ENCODE assay signal across 8 mouse cellular contexts in the genomic region with DNA sequence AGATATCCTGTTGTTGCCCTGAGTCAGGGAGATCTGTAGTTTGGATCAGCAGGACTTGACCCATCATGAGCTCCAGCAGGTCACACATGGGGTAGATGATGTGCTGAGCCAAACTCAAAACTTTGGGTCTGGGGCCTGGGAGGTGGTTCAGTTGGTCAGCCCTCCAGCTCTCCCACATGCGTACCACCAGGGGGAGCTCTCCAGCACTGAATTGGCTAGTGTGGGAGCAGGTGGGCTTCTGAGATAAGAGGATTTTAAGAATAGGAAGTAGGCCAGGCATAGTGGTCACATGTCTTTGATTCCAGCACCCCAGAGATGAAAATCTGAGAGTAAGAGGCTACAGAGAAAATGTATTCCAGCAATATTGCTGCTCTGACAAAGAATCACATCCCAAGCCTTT. TPM values are rescaled to one million over a fixed set of nuclear protein-coding genes. Genes with fewer than 3 reads are reported as not detected.
DNase-seq lines count a peak whose midpoint lies in the region; ATAC-seq and TF ChIP-seq lines count a peak whose summit lies in the region.

No protein-coding gene starts in this region.

- no peaks in the 10 kb centered on the region for H3K36me3 ChIP-seq in kidney, embryonic 14.5 days (ENCODE audit: control insufficient read depth, insufficient read depth, low read length)
- no peaks in the 10 kb centered on the region for H3K36me3 ChIP-seq in liver, adult 2 months (ENCODE audit: control insufficient read depth, insufficient read depth, low read length)

- H3K4me1 ChIP-seq in kidney, embryonic 14.5 days (ENCODE audit: control insufficient read depth, insufficient read depth, low read length) = no peaks in the 10 kb centered on the region
- no peaks in the 10 kb centered on the region for H3K4me1 ChIP-seq in liver, adult 2 months (ENCODE audit: control insufficient read depth, insufficient read depth, low read length)

- TF ChIP-seq POLR2A in liver, adult 2 months (IDR thresholded peaks at IDR 0.05; ENCODE audit: extremely low read depth, insufficient read depth, low read length) = no peak

- no peaks in the 10 kb centered on the region for H3K79me2 ChIP-seq in liver, adult 2 months (ENCODE audit: control insufficient read depth, insufficient read depth, low read length)

- 13% methylated on average over 1 of the region's 1 CpGs for whole genome bisulfite sequencing in kidney, embryonic 14.5 days
- WGBS in liver, adult 2 months = 26% methylated on average over 1 of the region's 1 CpGs

- H3K9ac ChIP-seq in kidney, embryonic 14.5 days (ENCODE audit: low read depth, low read length) = no peak overlapping the region
- no peak overlapping the region for H3K9ac ChIP-seq in liver, adult 2 months (ENCODE audit: low read depth, low read length)

- peak; percentile 23 to 42 for DNase-seq in adrenal gland, postnatal 36 days
- no peak for DNase-seq in adrenal gland, adult 18-20 months (ENCODE audit: low spot score in 2 of 2)
- DNase-seq in kidney, postnatal 14 days = peak; percentile 32
- DNase-seq in brain, adult 2 months (ENCODE audit: low read depth, low spot score) = peak; percentile 57
- no peak for DNase-seq in liver, adult 2 months (ENCODE audit: extremely low read depth, low read depth, low spot score)
- DNase-seq in thymus, postnatal 0 days (ENCODE audit: low spot score) = peak; percentile 58

- H3K4me3 ChIP-seq in kidney, embryonic 14.5 days (ENCODE audit: low read length) = no peak overlapping the region
- no peak overlapping the region for H3K4me3 ChIP-seq in liver, adult 2 months (ENCODE audit: insufficient read depth, low read depth, low read length)

- no peak overlapping the region for H3K4me2 ChIP-seq in kidney, embryonic 14.5 days (replicated peaks; ENCODE audit: low read depth, low read length)

- H3K9me3 ChIP-seq in kidney, embryonic 14.5 days (ENCODE audit: control insufficient read depth, low read length) = no peaks in the 10 kb centered on the region

- no peak for ATAC-seq in kidney, embryonic 14.5 days (ENCODE audit: low FRiP score, low TSS enrichment)
- no peak for ATAC-seq in activated CD4-positive, CD25-positive, alpha-beta regulatory T cell, adult 4 months

- no peaks in the 10 kb centered on the region for H3K27me3 ChIP-seq in kidney, embryonic 14.5 days (ENCODE audit: control insufficient read depth, insufficient read depth, low read length)
- H3K27me3 ChIP-seq in liver, adult 2 months (ENCODE audit: control insufficient read depth, insufficient read depth, low read length) = no peaks in the 10 kb centered on the region

- no peak overlapping the region for H3K27ac ChIP-seq in kidney, embryonic 14.5 days (ENCODE audit: low read depth, low read length)
- no peak overlapping the region for H3K27ac ChIP-seq in liver, adult 2 months (replicated peaks; ENCODE audit: insufficient read depth, low read depth, low read length)

- TF ChIP-seq CTCF in liver, adult 2 months (IDR thresholded peaks at IDR 0.05; ENCODE audit: low read depth, low read length) = peak; percentile 85

RNA-seq across cellular contexts. Expression of gene Med15, which starts 11.8 kb away (rescaled TPM):
- 10 to 100 TPM; 52.9 to 60.5 TPM for total RNA-seq in adrenal gland, postnatal 36 days (2021)
- 10 to 100 TPM; 57.1 to 58.2 TPM for total RNA-seq in adrenal gland, adult 18-20 months (2021)
- 32.4 and 39.7 TPM in 2 replicates for polyA plus RNA-seq in kidney, embryonic 14.5 days (2014; fragmentation: Nextera tagmentation; extraction: Ambion mirVana)
- 14.8 and 23.4 TPM in 2 replicates for total RNA-seq in liver, adult 2 months (2014; rRNA removed)
- polyA plus RNA-seq in liver, adult 2 months (2012; rRNA removed) = 32.6 and 49.7 TPM in 2 replicates
- 31.6 and 36.9 TPM in 2 replicates for polyA plus RNA-seq in thymus, postnatal 0 days (2015; fragmentation: Nextera tagmentation; extraction: Ambion mirVana)
- polyA plus RNA-seq in activated CD4-positive, CD25-positive, alpha-beta regulatory T cell, adult 4 months (2017; shearing (Covaris generic)) = 10 to 100 TPM; 66.5 to 89.2 TPM

RNA-seq across cellular contexts. Expression of gene Klhl22, which starts 14.9 kb away (rescaled TPM):
- 10 to 100 TPM; 38.3 to 43.1 TPM for total RNA-seq in adrenal gland, postnatal 36 days (2021)
- 10 to 100 TPM; 29.8 to 38.3 TPM for total RNA-seq in adrenal gland, adult 18-20 months (2021)
- 42.6 and 70.3 TPM in 2 replicates for polyA plus RNA-seq in kidney, embryonic 14.5 days (2014; fragmentation: Nextera tagmentation; extraction: Ambion mirVana)
- total RNA-seq in liver, adult 2 months (2014; rRNA removed) = 9.7 and 10.2 TPM in 2 replicates
- polyA plus RNA-seq in liver, adult 2 months (2012; rRNA removed) = 25.5 and 28.2 TPM in 2 replicates
- 27.6 and 30.2 TPM in 2 replicates for polyA plus RNA-seq in thymus, postnatal 0 days (2015; fragmentation: Nextera tagmentation; extraction: Ambion mirVana)
- 10 to 100 TPM; 11.8 to 16.3 TPM for polyA plus RNA-seq in activated CD4-positive, CD25-positive, alpha-beta regulatory T cell, adult 4 months (2017; shearing (Covaris generic))

RNA-seq across cellular contexts. Expression of gene Scarf2, which starts 52.5 kb away (rescaled TPM):
- 10 to 100 TPM in 1 of 2 experiments, 1 to 10 TPM in 1; 8.6 to 11.6 TPM for total RNA-seq in adrenal gland, postnatal 36 days (2021)
- total RNA-seq in adrenal gland, adult 18-20 months (2021) = 10 to 100 TPM in 1 of 2 experiments, 1 to 10 TPM in 1; 9.5 to 11.7 TPM
- 17.2 and 19.6 TPM in 2 replicates for polyA plus RNA-seq in kidney, embryonic 14.5 days (2014; fragmentation: Nextera tagmentation; extraction: Ambion mirVana)
- 1.8 and 2.3 TPM in 2 replicates for total RNA-seq in liver, adult 2 months (2014; rRNA removed)
- polyA plus RNA-seq in liver, adult 2 months (2012; rRNA removed) = 6.2 and 7.7 TPM in 2 replicates
- 3.6 and 4.3 TPM in 2 replicates for polyA plus RNA-seq in thymus, postnatal 0 days (2015; fragmentation: Nextera tagmentation; extraction: Ambion mirVana)
- polyA plus RNA-seq in activated CD4-positive, CD25-positive, alpha-beta regulatory T cell, adult 4 months (2017; shearing (Covaris generic)) = not detected

Comparison
In these comparisons a context has a peak if more than half of its experiments do, and no peak if none do; other contexts are left out.
1. DNase-seq: peak in adrenal gland, postnatal 36 days (2 of 2), kidney, postnatal 14 days (single experiment), brain, adult 2 months (single experiment) and thymus, postnatal 0 days (single experiment); none in adrenal gland, adult 18-20 months (0 of 2) and liver, adult 2 months (single experiment).